Mouse (Mus musculus): ENCODE results near the gene Prkrip1.

DNA sequence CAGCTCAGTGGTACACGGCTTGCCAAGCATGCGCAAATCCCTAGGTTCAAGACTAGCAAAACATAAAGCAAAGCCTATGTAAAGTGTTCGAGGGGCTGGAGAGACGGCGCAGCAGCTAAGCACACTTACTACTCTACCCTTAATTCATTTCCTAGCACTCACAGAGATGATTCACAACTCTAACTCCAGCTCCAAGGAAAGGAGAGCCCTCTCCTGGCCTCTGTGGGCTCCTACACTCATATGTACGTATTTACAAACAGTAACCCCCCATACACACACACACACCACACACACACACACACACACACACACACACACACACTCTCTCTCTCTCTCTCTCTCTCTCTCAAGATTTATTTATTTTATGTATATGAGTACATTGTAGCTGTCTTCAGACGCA lies 15.0 kb downstream of the Prkrip1 start:
- TF ChIP-seq CTCF (IDR thresholded peaks at IDR 0.05 in 2 of 3, conservative IDR thresholded peaks at IDR 0.05 in 1 of 3; ENCODE audit: control insufficient read depth in 1 of 3, insufficient read depth in 1 of 3, low read depth in 2 of 3, low read length in 3 of 3, poor library complexity in 1 of 3, severe bottlenecking in 1 of 3) (peak; percentile 22 to 51 (median 27); a peak in 3 of 6 replicates), ZMIZ1 (IDR thresholded peaks at IDR 0.05; ENCODE audit: low read depth, low read length) (no peak), MAX (IDR thresholded peaks at IDR 0.05; ENCODE audit: low read length) (no peak), ZC3H11A (IDR thresholded peaks at IDR 0.05; ENCODE audit: low read depth, low read length) (peak; percentile 23; the same call in 1 of the 2 replicates), POLR2AphosphoS2 (IDR thresholded peaks at IDR 0.05; ENCODE audit: low read length) (no peak), POLR2A (IDR thresholded peaks at IDR 0.05; ENCODE audit: control insufficient read depth in 1 of 2, insufficient read depth in 1 of 2, low read depth in 1 of 2, low read length in 2 of 2, poor library complexity in 1 of 2) (no peak), UBTF (IDR thresholded peaks at IDR 0.05; ENCODE audit: borderline replicate concordance, insufficient read depth, low read depth, low read length) (no peak), TAL1 (IDR thresholded peaks at IDR 0.05; ENCODE audit: low read length) (no peak), NELFE (IDR thresholded peaks at IDR 0.05; ENCODE audit: low read depth, low read length) (no peak), HCFC1 (IDR thresholded peaks at IDR 0.05; ENCODE audit: low read depth, low read length) (no peak), ZKSCAN1 (IDR thresholded peaks at IDR 0.05; ENCODE audit: low read depth, low read length) (no peak)

All from MEL (cell line).